Mouse (Mus musculus): Measurements from ENCODE around the gene Elovl2. TPM values are rescaled to one million over a fixed set of nuclear protein-coding genes. Genes with fewer than 3 reads are reported as not detected.
"Not testable (repeated sequence)": the region's sequence is repeated elsewhere in the genome, so short reads cannot be mapped to it uniquely, and the experiment has no call there.

Elovl2 gene
- polyA plus RNA-seq, 1 experiment from 2014 or later, result 3.5 TPM

GRCm38 (mm10) chr13:41231389-41231983, 11.3 kb upstream of the Elovl2 start:
- Histone ChIP-seq H3K9ac (no peak overlapping the region), H3K9me3 (no peaks in the 10 kb centered on the region), H3K4me1 (no peaks in the 10 kb centered on the region), H3K36me3 (no peaks in the 10 kb centered on the region), H3K27ac (no peak overlapping the region), H3K27me3 (no peaks in the 10 kb centered on the region), H3K4me3 (no peak overlapping the region), H3K4me2 (no peak overlapping the region)
- WGBS, result 68% methylated on average over 12 of the region's 12 CpGs
- ATAC-seq (ENCODE audit: borderline replicate concordance, extremely low read depth, low FRiP score, low TSS enrichment), result no peak

GRCm38 (mm10) chr13:41230256-41230655, 10.1 kb upstream of the Elovl2 start:
- Histone ChIP-seq H3K27ac (no peak overlapping the region), H3K4me3 (no peak overlapping the region)

GRCm38 (mm10) chr13:41228060-41228459, 7.9 kb upstream of the Elovl2 start:
- H3K4me2 ChIP-seq, result no peak overlapping the region
- H3K27me3 ChIP-seq, result no peaks in the 10 kb centered on the region
- no peaks in the 10 kb centered on the region for H3K4me1 ChIP-seq
- H3K9me3 ChIP-seq, result no peaks in the 10 kb centered on the region
- no peak for ATAC-seq (ENCODE audit: borderline replicate concordance, extremely low read depth, low FRiP score, low TSS enrichment)
- WGBS, result 74% methylated on average over 5 of the region's 5 CpGs
- H3K9ac ChIP-seq, result no peak overlapping the region
- H3K4me3 ChIP-seq, result no peak overlapping the region
- no peaks in the 10 kb centered on the region for H3K36me3 ChIP-seq
- H3K27ac ChIP-seq, result no peak overlapping the region

More at GRCm38 (mm10) chr13:41230256-41230655, 10.1 kb upstream of the Elovl2 start:
- no peaks in the 10 kb centered on the region for H3K27me3 ChIP-seq
- H3K36me3 ChIP-seq, result no peaks in the 10 kb centered on the region
- no peak overlapping the region for H3K4me2 ChIP-seq
- no peak overlapping the region for H3K9ac ChIP-seq
- no peaks in the 10 kb centered on the region for H3K9me3 ChIP-seq
- no peak for ATAC-seq (ENCODE audit: borderline replicate concordance, extremely low read depth, low FRiP score, low TSS enrichment)
- no peaks in the 10 kb centered on the region for H3K4me1 ChIP-seq
- WGBS, result 80% methylated on average over 5 of the region's 5 CpGs

GRCm38 (mm10) chr13:41226513-41226912, 6.3 kb upstream of the Elovl2 start:
- H3K27me3 ChIP-seq, result no peaks in the 10 kb centered on the region
- no peak overlapping the region for H3K9ac ChIP-seq
- no peak overlapping the region for H3K27ac ChIP-seq
- no peaks in the 10 kb centered on the region for H3K4me1 ChIP-seq
- ATAC-seq (ENCODE audit: borderline replicate concordance, extremely low read depth, low FRiP score, low TSS enrichment), result no peak
- H3K4me2 ChIP-seq, result no peak overlapping the region
- WGBS, result 34% methylated on average over 5 of the region's 5 CpGs
- no peaks in the 10 kb centered on the region for H3K9me3 ChIP-seq
- no peak overlapping the region for H3K4me3 ChIP-seq
- no peaks in the 10 kb centered on the region for H3K36me3 ChIP-seq

GRCm38 (mm10) chr13:41219687-41220303, 410 bp downstream of the Elovl2 start:
- no peaks in the 10 kb centered on the region for H3K4me1 ChIP-seq
- no peak overlapping the region for H3K27ac ChIP-seq
- no peaks in the 10 kb centered on the region for H3K27me3 ChIP-seq
- WGBS, result 3% methylated on average over 30 of the region's 39 CpGs
- peak; percentile 55; the same call in 1 of the 2 replicates for ATAC-seq (ENCODE audit: borderline replicate concordance, extremely low read depth, low FRiP score, low TSS enrichment)
- peak overlapping the region; percentile 87 for H3K4me2 ChIP-seq
- peak overlapping the region; percentile 40; the same call in 1 of the 2 replicates for H3K9ac ChIP-seq
- H3K9me3 ChIP-seq, result no peaks in the 10 kb centered on the region
- peak overlapping the region; percentile 57 for H3K4me3 ChIP-seq
- H3K36me3 ChIP-seq, result no peaks in the 10 kb centered on the region

GRCm38 (mm10) chr13:41219056-41219455, 1.1 kb downstream of the Elovl2 start:
- H3K4me2 ChIP-seq, result no peak overlapping the region; the same call in 1 of the 2 replicates
- H3K27ac ChIP-seq, result no peak overlapping the region
- 24% methylated on average over 1 of the region's 1 CpGs for whole genome bisulfite sequencing
- H3K4me1 ChIP-seq, result no peaks in the 10 kb centered on the region
- H3K36me3 ChIP-seq, result no peaks in the 10 kb centered on the region
- H3K27me3 ChIP-seq, result no peaks in the 10 kb centered on the region
- no peak overlapping the region for H3K9ac ChIP-seq
- ATAC-seq (ENCODE audit: borderline replicate concordance, extremely low read depth, low FRiP score, low TSS enrichment), result no peak
- no peaks in the 10 kb centered on the region for H3K9me3 ChIP-seq
- H3K4me3 ChIP-seq, result no peak overlapping the region

- no peak overlapping the region for H3K9ac ChIP-seq
- WGBS, result 63% methylated on average over 3 of the region's 3 CpGs
- H3K4me2 ChIP-seq, result no peak overlapping the region
- no peak overlapping the region for H3K4me3 ChIP-seq
- peaks cover 15% of the 10 kb centered on the region for H3K4me1 ChIP-seq
- no peak for ATAC-seq (ENCODE audit: borderline replicate concordance, extremely low read depth, low FRiP score, low TSS enrichment)
- H3K9me3 ChIP-seq, result no peaks in the 10 kb centered on the region
- no peaks in the 10 kb centered on the region for H3K27me3 ChIP-seq
- no peak overlapping the region for H3K27ac ChIP-seq
- H3K36me3 ChIP-seq, result no peaks in the 10 kb centered on the region
Observed at GRCm38 (mm10) chr13:41216236-41216635, 4.0 kb downstream of the Elovl2 start.

- WGBS, result 79% methylated on average over 6 of the region's 6 CpGs
- Histone ChIP-seq H3K4me2 (no peak overlapping the region), H3K27ac (no peak overlapping the region)
Observed at GRCm38 (mm10) chr13:41215669-41216068, 4.5 kb downstream of the Elovl2 start.

GRCm38 (mm10) chr13:41212558-41213322, 7.5 kb downstream of the Elovl2 start:
- H3K9ac ChIP-seq, result no peak overlapping the region
- H3K27ac ChIP-seq, result peak overlapping the region; percentile 41; the same call in 1 of the 2 replicates
- no peak for ATAC-seq (ENCODE audit: borderline replicate concordance, extremely low read depth, low FRiP score, low TSS enrichment)

More at GRCm38 (mm10) chr13:41215669-41216068, 4.5 kb downstream of the Elovl2 start:
- no peak overlapping the region for H3K9ac ChIP-seq
- no peaks in the 10 kb centered on the region for H3K36me3 ChIP-seq
- H3K4me1 ChIP-seq, result peaks cover 15% of the 10 kb centered on the region
- H3K4me3 ChIP-seq, result no peak overlapping the region
- H3K9me3 ChIP-seq, result no peaks in the 10 kb centered on the region
- no peaks in the 10 kb centered on the region for H3K27me3 ChIP-seq
- ATAC-seq (ENCODE audit: borderline replicate concordance, extremely low read depth, low FRiP score, low TSS enrichment), result no peak

GRCm38 (mm10) chr13:41211276-41211675, 8.9 kb downstream of the Elovl2 start:
- Histone ChIP-seq H3K27me3 (no peaks in the 10 kb centered on the region), H3K9ac (no peak overlapping the region), H3K4me3 (no peak overlapping the region), H3K4me2 (no peak overlapping the region), H3K27ac (no peak overlapping the region), H3K4me1 (peaks cover 15% of the 10 kb centered on the region), H3K36me3 (no peaks in the 10 kb centered on the region), H3K9me3 (no peaks in the 10 kb centered on the region)
- no peak for ATAC-seq (ENCODE audit: borderline replicate concordance, extremely low read depth, low FRiP score, low TSS enrichment)
- WGBS, result 78% methylated on average over 4 of the region's 4 CpGs

More at GRCm38 (mm10) chr13:41212558-41213322, 7.5 kb downstream of the Elovl2 start:
- Histone ChIP-seq H3K4me3 (no peak overlapping the region), H3K9me3 (no peaks in the 10 kb centered on the region), H3K27me3 (no peaks in the 10 kb centered on the region), H3K4me2 (no peak overlapping the region), H3K4me1 (peaks cover 15% of the 10 kb centered on the region), H3K36me3 (no peaks in the 10 kb centered on the region)
- 33% methylated on average over 6 of the region's 6 CpGs for WGBS

- Histone ChIP-seq H3K4me3 (no peak overlapping the region), H3K27me3 (no peaks in the 10 kb centered on the region), H3K27ac (no peak overlapping the region), H3K36me3 (no peaks in the 10 kb centered on the region), H3K4me2 (no peak overlapping the region), H3K4me1 (no peaks in the 10 kb centered on the region), H3K9ac (no peak overlapping the region), H3K9me3 (no peaks in the 10 kb centered on the region)
- ATAC-seq (ENCODE audit: borderline replicate concordance, extremely low read depth, low FRiP score, low TSS enrichment), result no peak
- WGBS, result 68% methylated on average over 5 of the region's 5 CpGs
Observed at GRCm38 (mm10) chr13:41206241-41206640, 14.0 kb downstream of the Elovl2 start.

- not testable (repeated sequence) for H3K4me1 ChIP-seq; ATAC-seq (ENCODE audit: borderline replicate concordance, extremely low read depth, low FRiP score, low TSS enrichment); H3K36me3 ChIP-seq; H3K27ac ChIP-seq; H3K9me3 ChIP-seq; H3K4me3 ChIP-seq; H3K9ac ChIP-seq; H3K27me3 ChIP-seq; H3K4me2 ChIP-seq
Observed at GRCm38 (mm10) chr13:41205568-41205967, 14.6 kb downstream of the Elovl2 start.
